Mouse (Mus musculus) fibroblast of lung, adult 2 months (primary cell): ENCODE measurements around the gene Tmub2.

Source experiments
- DNase-seq: peaks from one replicate; pipeline ENCODE4 v3.0.0-alpha.2; 2011; ENCODE audit warnings: low read depth

Gene Tmub2

GRCm38 (mm10) chr11:102308104-102308503, 23.4 kb downstream of the Tmub2 start:
- no peak for DNase-seq

- DNase-seq = peak; percentile 91
These were observed 24.2 kb downstream of the Tmub2 start for GRCm38 (mm10) chr11:102308979-102309378.

- no peak for DNase-seq
These were observed 25.3 kb downstream of the Tmub2 start for GRCm38 (mm10) chr11:102309821-102310617.

- no peak for DNase-seq
These were observed 26.3 kb downstream of the Tmub2 start for GRCm38 (mm10) chr11:102310768-102311695.

- DNase-seq = no peak
These were observed 27.2 kb downstream of the Tmub2 start for GRCm38 (mm10) chr11:102311966-102312365.

- DNase-seq = no peak
These were observed 27.9 kb downstream of the Tmub2 start for GRCm38 (mm10) chr11:102312586-102312985.

GRCm38 (mm10) chr11:102314321-102314720, 29.6 kb downstream of the Tmub2 start:
- DNase-seq = no peak

- no peak for DNase-seq
These were observed 31.2 kb downstream of the Tmub2 start for GRCm38 (mm10) chr11:102315690-102316571.

- no peak for DNase-seq
These were observed 32.0 kb downstream of the Tmub2 start for GRCm38 (mm10) chr11:102316572-102317297.

GRCm38 (mm10) chr11:102317298-102317900, 32.7 kb downstream of the Tmub2 start:
- no peak for DNase-seq

- DNase-seq = no peak
These were observed 33.3 kb downstream of the Tmub2 start for GRCm38 (mm10) chr11:102317901-102318575.

GRCm38 (mm10) chr11:102318576-102319409, 34.1 kb downstream of the Tmub2 start:
- no peak for DNase-seq

GRCm38 (mm10) chr11:102319410-102319792, 34.7 kb downstream of the Tmub2 start, which contains the start of gene Ubtf:
Gene Ubtf, minus strand, starts transcription at chr11:102319742.
- no peak for DNase-seq

- no peak for DNase-seq
These were observed 35.4 kb downstream of the Tmub2 start for GRCm38 (mm10) chr11:102319941-102320685.

- DNase-seq = no peak
These were observed 35.9 kb downstream of the Tmub2 start for GRCm38 (mm10) chr11:102320686-102321005.

- DNase-seq = no peak
These were observed 37.2 kb downstream of the Tmub2 start for GRCm38 (mm10) chr11:102321931-102322330.

- DNase-seq = no peak
These were observed 38.8 kb downstream of the Tmub2 start for GRCm38 (mm10) chr11:102323516-102323915.

GRCm38 (mm10) chr11:102327250-102327649, 42.5 kb downstream of the Tmub2 start:
- DNase-seq = no peak

GRCm38 (mm10) chr11:102327839-102328238, 43.1 kb downstream of the Tmub2 start:
- no peak for DNase-seq
